Mouse (Mus musculus) midbrain, postnatal 0 days (tissue): ENCODE measurements around the gene Nkd1. TPM values are rescaled to one million over a fixed set of nuclear protein-coding genes. Genes with fewer than 3 reads are reported as not detected.

Source experiments
- ATAC-seq: fragments of 200-750 bp; cut with Nextera tagmentation; 2 replicates; pipeline ENCODE4 v1.8.0; 2017; ENCODE audit warnings: moderate number of reproducible peaks, mild to moderate bottlenecking, moderate TSS enrichment, moderate library complexity; ENCODE audit not compliant: low FRiP score
- DNase-seq: peaks from one replicate; pipeline ENCODE4 v3.0.0-alpha.2; 2015; ENCODE audit warnings: low spot score
- H3K27ac ChIP-seq: fragments of 300-500 bp; sonication (generic); 2 replicates; pipeline ENCODE4 v1.5.1; 2014; ENCODE audit warnings: low read depth, mild to moderate bottlenecking, low read length, mixed read lengths
- H3K27me3 ChIP-seq: fragments of 300-500 bp; sonication (generic); 2 replicates; pipeline ENCODE4 v1.6.1; 2014; ENCODE audit warnings: low read length, control low read depth, mixed read lengths; ENCODE audit not compliant: insufficient read depth
- H3K36me3 ChIP-seq: fragments of 300-500 bp; sonication (generic); 2 replicates; pipeline ENCODE4 v1.6.1; 2014; ENCODE audit warnings: low read length, control low read depth, mixed read lengths; ENCODE audit not compliant: insufficient read depth
- H3K4me1 ChIP-seq: fragments of 300-500 bp; sonication (generic); 2 replicates; pipeline ENCODE4 v1.6.1; 2014; ENCODE audit warnings: mild to moderate bottlenecking, control low read depth, antibody characterized with exemption, low read length, mixed read lengths; ENCODE audit not compliant: insufficient read depth
- H3K4me2 ChIP-seq: fragments of 300-500 bp; sonication (generic); 2 replicates; pipeline ENCODE4 v1.6.1; 2014; ENCODE audit warnings: low read depth, mild to moderate bottlenecking, low read length, mixed read lengths; ENCODE audit not compliant: poor library complexity, severe bottlenecking
- H3K4me3 ChIP-seq: fragments of 300-500 bp; sonication (generic); 2 replicates; pipeline ENCODE4 v1.5.1; 2014; ENCODE audit warnings: low read depth, mild to moderate bottlenecking, low read length, moderate library complexity
- H3K9ac ChIP-seq: fragments of 300-500 bp; sonication (generic); replicated peaks from 2 replicates; pipeline ENCODE4 v1.6.1; 2014; ENCODE audit warnings: mild to moderate bottlenecking, low read length, moderate library complexity, mixed read lengths; ENCODE audit not compliant: poor library complexity, severe bottlenecking
- H3K9me3 ChIP-seq: fragments of 300-500 bp; sonication (generic); 2 replicates; pipeline ENCODE4 v1.6.1; 2016; ENCODE audit warnings: low read length, control low read depth
- CTCF ChIP-seq: IDR thresholded peaks from 2 replicates; pipeline ENCODE4 v1.5.1; 2016; ENCODE audit warnings: antibody characterized with exemption, mild to moderate bottlenecking
- WGBS: fragments of 180-500 bp; shearing (Covaris S2); extraction: QIAGEN DNeasy Blood & Tissue Kit; methylation state at CpG from one replicate; pipeline ENCODE4 v1.1.7; 2014; 5-methylcytosine and 5-hydroxymethylcytosine counted together
- polyA plus RNA-seq: library from polyadenylated mRNA; unstranded; fragments of >200 nt; fragmentation: Nextera tagmentation; extraction: Ambion mirVana; gene quantifications from 2 replicates; pipeline ENCODE4 v1.2.1, GENCODE M21; 2015
- total RNA-seq: library from RNA; depleted of rRNA; stranded (reverse); fragments of >200 nt; gene quantifications from 2 replicates; pipeline ENCODE4 v1.2.3, GENCODE M21; 2014

Gene Nkd1
- total and polyA plus RNA-seq, 2 experiments from 2014 or later: 35.7 to 48.9 TPM

DNA sequence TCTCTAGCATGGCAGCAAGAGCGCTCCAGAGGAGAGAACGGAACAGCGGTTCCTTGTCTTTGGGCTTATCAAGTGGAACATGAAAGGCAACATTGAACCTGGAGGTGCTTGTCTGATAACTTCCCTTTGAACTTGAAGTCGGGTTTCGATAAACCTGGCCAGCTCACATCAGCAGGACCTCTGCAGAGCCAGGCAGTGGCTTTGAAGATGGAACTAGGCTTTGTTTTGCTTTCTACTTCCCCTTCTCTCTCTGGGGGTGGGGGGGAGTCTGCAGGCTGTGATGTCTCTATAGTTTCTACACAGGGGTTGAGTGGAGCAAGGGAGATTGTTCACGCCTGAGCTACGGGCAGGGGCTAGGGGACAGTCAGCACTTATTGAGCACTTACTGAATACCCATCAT lies 59.6 kb downstream of the Nkd1 start:
- H3K4me2 ChIP-seq: no peak overlapping the region
- WGBS: 64% methylated on average over 7 of the region's 7 CpGs
- H3K4me1 ChIP-seq: peaks cover 6% of the 10 kb centered on the region; the same call in 1 of the 2 replicates
- H3K4me3 ChIP-seq: no peak overlapping the region
- TF ChIP-seq CTCF: no peak
- ATAC-seq (no peak), DNase-seq (no peak)
- H3K9ac ChIP-seq: no peak overlapping the region
- H3K27me3 ChIP-seq: no peaks in the 10 kb centered on the region
- H3K36me3 ChIP-seq: 0 out of 2 replicates have a peak, but pooled peaks cover 2% of the 10 kb centered on the region
- H3K27ac ChIP-seq: no peak overlapping the region
- H3K9me3 ChIP-seq: no peaks in the 10 kb centered on the region

DNA sequence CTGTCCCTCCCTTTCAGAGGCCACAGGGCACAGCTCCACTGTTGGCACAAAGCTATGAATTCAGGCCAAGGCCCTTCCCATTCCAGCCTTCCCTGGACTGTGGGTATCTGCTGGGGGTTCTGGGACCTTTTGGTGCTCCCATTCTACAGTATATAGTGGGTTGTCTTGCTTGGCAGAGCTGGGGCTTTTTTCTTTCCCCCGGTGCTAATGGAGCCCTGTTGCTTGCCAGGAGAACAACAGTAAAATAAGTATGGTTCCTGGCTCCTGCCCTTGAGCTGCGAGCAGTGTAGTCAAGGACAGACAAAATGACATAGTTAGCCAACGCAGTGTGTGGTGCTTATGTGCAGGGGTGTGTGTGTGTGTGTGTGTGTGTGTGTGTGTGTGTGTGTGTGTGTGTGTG lies 62.7 kb downstream of the Nkd1 start:
- Histone ChIP-seq H3K9me3 (no peaks in the 10 kb centered on the region), H3K36me3 (0 out of 2 replicates have a peak, but pooled peaks cover 2% of the 10 kb centered on the region), H3K9ac (no peak overlapping the region), H3K4me1 (peaks cover 6% of the 10 kb centered on the region; the same call in 1 of the 2 replicates), H3K27ac (no peak overlapping the region), H3K4me3 (no peak overlapping the region), H3K27me3 (no peaks in the 10 kb centered on the region), H3K4me2 (no peak overlapping the region)
- TF ChIP-seq CTCF: no peak
- WGBS: 88% methylated on average over 3 of the region's 3 CpGs
- ATAC-seq: no peak
- DNase-seq: no peak

DNA sequence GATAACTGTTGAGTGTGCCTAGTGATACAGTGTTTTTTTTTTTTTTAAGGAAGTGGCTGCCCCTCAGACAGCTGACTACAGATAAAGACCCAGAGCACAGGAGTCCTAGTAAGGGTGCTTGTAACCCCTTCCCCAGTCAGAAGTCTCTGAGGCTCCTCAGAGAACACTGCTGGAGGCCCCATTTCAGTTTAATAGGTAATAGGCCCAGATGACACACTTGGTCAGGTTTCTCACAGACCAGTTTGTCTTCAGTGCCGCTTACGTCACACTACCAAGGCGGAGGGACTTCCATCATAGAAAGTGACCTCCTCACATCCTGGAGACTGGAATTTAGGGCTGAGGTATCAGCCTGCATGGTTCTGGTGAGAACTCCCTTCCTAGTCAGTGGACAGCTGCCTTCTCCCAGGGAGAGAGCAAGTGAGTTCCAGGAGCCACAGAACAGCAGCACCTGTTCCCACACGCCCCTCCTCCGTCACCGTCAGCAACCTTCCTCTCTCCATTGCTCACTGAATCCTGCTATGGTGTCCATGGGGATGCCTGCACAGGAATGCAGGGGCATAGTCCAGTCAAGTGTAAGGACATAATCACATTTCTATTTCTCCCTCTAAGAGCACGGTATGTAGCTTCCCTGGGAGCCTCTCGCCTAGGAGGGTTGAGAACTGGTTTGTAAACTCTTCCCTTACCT lies 67.2 kb downstream of the Nkd1 start:
- ATAC-seq (no peak), DNase-seq (no peak)
- Histone ChIP-seq H3K9ac (no peak overlapping the region), H3K9me3 (no peaks in the 10 kb centered on the region), H3K27me3 (no peaks in the 10 kb centered on the region), H3K4me1 (no peaks in the 10 kb centered on the region), H3K27ac (no peak overlapping the region), H3K4me3 (no peak overlapping the region), H3K4me2 (no peak overlapping the region), H3K36me3 (no peaks in the 10 kb centered on the region)
- TF ChIP-seq CTCF: no peak
- 89% methylated on average over 8 of the region's 8 CpGs for WGBS

DNA sequence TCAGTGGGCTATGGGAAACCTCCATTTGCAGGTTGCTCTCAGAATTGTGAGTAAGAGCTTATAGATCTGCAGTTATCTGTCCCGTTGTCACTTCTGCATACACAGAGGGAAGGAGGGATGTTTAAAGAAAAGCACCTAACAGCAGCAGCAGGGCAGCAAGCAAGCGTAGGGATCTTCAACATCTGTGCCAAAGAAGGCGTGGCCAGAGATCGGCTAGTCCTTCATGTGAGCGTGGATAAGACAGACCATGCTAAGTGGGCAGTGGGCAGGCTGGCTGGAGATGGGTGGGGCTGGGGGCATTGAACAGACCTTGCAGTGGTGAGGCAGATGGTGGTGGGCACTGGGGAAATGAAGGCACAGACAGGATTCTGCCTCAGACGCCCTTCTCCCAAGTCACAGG lies 69.1 kb downstream of the Nkd1 start:
- ATAC-seq: no peak
- TF ChIP-seq CTCF: no peak
- WGBS: 75% methylated on average over 6 of the region's 6 CpGs

DNA sequence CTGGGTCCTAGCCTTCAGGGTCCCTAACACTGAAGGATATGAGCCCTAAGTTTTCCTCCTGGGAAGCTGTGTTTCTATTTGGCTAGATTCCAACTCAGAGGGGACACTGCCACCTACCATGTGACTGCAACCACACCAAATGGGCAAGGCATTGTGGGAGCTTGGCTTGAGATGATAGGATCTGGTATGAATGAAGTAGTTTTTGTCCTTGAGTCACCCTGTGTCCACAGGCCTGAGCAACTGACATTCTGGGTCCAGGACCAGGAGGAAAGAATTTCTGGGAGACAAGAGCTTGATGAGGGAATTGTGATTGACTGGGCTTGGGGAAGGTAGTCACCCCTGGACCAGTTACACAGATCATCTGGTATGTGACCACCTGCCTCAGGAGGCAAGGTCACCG lies 72.8 kb downstream of the Nkd1 start:
- no peaks in the 10 kb centered on the region for H3K27me3 ChIP-seq
- H3K4me1 ChIP-seq: no peaks in the 10 kb centered on the region
- no peak overlapping the region for H3K4me3 ChIP-seq
- no peaks in the 10 kb centered on the region for H3K36me3 ChIP-seq
- WGBS: 92% methylated on average over 1 of the region's 1 CpGs
- DNase-seq (no peak), ATAC-seq (no peak)
- no peak overlapping the region for H3K27ac ChIP-seq
- H3K9ac ChIP-seq: no peak overlapping the region
- H3K9me3 ChIP-seq: no peaks in the 10 kb centered on the region
- TF ChIP-seq CTCF: no peak
- no peak overlapping the region for H3K4me2 ChIP-seq

More for the DNA sequence above, 69.1 kb downstream of the Nkd1 start:
- no peaks in the 10 kb centered on the region for H3K27me3 ChIP-seq
- H3K4me2 ChIP-seq: no peak overlapping the region
- no peaks in the 10 kb centered on the region for H3K36me3 ChIP-seq
- no peak overlapping the region for H3K9ac ChIP-seq
- DNase-seq: no peak
- H3K4me1 ChIP-seq: no peaks in the 10 kb centered on the region
- no peak overlapping the region for H3K27ac ChIP-seq
- H3K4me3 ChIP-seq: no peak overlapping the region
- no peaks in the 10 kb centered on the region for H3K9me3 ChIP-seq

DNA sequence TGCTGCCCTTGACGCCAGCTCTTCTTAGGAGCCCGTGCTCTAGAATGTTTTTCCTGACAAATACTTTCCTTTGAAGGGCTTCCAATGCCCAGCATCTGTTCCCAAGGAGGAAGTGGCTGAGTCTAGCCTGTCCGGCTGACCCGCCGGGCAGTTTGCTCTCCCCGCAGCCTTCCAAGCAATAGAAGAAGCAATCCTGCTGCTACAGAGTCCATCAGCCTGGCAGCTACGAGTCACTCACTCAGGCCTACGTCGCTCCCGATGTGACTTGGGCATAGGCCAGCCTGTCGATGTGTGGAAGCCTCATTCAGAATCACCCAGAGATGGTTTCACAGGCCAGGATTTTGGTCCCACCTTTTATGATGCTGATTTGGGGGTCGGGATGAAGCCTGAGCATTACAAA lies 74.9 kb downstream of the Nkd1 start:
- no peak overlapping the region for H3K4me2 ChIP-seq
- H3K4me1 ChIP-seq: no peaks in the 10 kb centered on the region
- 76% methylated on average over 12 of the region's 12 CpGs for WGBS
- no peak overlapping the region for H3K9ac ChIP-seq
- DNase-seq: no peak
- no peaks in the 10 kb centered on the region for H3K27me3 ChIP-seq
- no peak for TF ChIP-seq CTCF
- no peaks in the 10 kb centered on the region for H3K36me3 ChIP-seq
- H3K27ac ChIP-seq: no peak overlapping the region
- H3K9me3 ChIP-seq: no peaks in the 10 kb centered on the region
- 0 out of 2 replicates have a peak, but pooled peaks have one; percentile 15 for ATAC-seq
- H3K4me3 ChIP-seq: no peak overlapping the region
